ENCODE assay signal across 9 mouse cellular contexts in genomic region chr10:76117966-76118365, GRCm38 (mm10). TPM values are rescaled to one million over a fixed set of nuclear protein-coding genes. Genes with fewer than 3 reads are reported as not detected.
A peak's percentile ranks its signal among the peaks of the same experiment; 100 is the strongest.
DNase-seq lines count a peak whose midpoint lies in the region; ATAC-seq and TF ChIP-seq lines count a peak whose summit lies in the region.
"Had no signal": no experiment of that assay in that cellular context is flagged by ENCODE, and none has a peak within 500 bp of the region (broad histone marks: within the 10 kb centered on the region; RNA-seq: fewer than 3 reads in every experiment).

No protein-coding gene starts in this region.

- no peak overlapping the region for H3K4me3 ChIP-seq in forebrain, postnatal 0 days (ENCODE audit: low read depth, low read length)
- H3K4me3 ChIP-seq in forebrain, embryonic 15.5 days: no peak overlapping the region
- H3K4me3 ChIP-seq in ES-Bruce4 (ENCODE audit: low read depth, low read length): peak overlapping the region; percentile 1; the same call in 1 of the 2 replicates
- no peak overlapping the region for H3K4me3 ChIP-seq in gastrocnemius, adult 2 months
- H3K4me3 ChIP-seq in stomach, postnatal 0 days (ENCODE audit: low read depth, low read length): no peak overlapping the region

- H3K27me3 ChIP-seq in forebrain, postnatal 0 days (ENCODE audit: insufficient read depth, low read length): no peaks in the 10 kb centered on the region
- no peaks in the 10 kb centered on the region for H3K27me3 ChIP-seq in forebrain, embryonic 15.5 days
- no peaks in the 10 kb centered on the region for H3K27me3 ChIP-seq in ES-Bruce4 (ENCODE audit: control insufficient read depth, insufficient read depth, low read length, poor library complexity, severe bottlenecking)
- no peaks in the 10 kb centered on the region for H3K27me3 ChIP-seq in stomach, postnatal 0 days (ENCODE audit: control insufficient read depth, insufficient read depth, low read length)

- H3K9me3 ChIP-seq in forebrain, postnatal 0 days (ENCODE audit: low read length): no peaks in the 10 kb centered on the region
- no peaks in the 10 kb centered on the region for H3K9me3 ChIP-seq in forebrain, embryonic 15.5 days
- H3K9me3 ChIP-seq in ES-Bruce4 (replicated peaks; ENCODE audit: control insufficient read depth, insufficient read depth, low read length, poor library complexity, severe bottlenecking): no peaks in the 10 kb centered on the region
- no peaks in the 10 kb centered on the region for H3K9me3 ChIP-seq in stomach, postnatal 0 days (ENCODE audit: control insufficient read depth, low read length)

- intact Hi-C loops in gastrocnemius, adult 2 months (cut with DNase I): loop anchor here (10.0 kb wide), 1 partner anchor 123 kb away; no protein-coding TSS in a partner anchor

- H3K36me3 ChIP-seq in forebrain, postnatal 0 days (ENCODE audit: insufficient read depth): no peaks in the 10 kb centered on the region
- no peaks in the 10 kb centered on the region for H3K36me3 ChIP-seq in forebrain, embryonic 15.5 days
- no peaks in the 10 kb centered on the region for H3K36me3 ChIP-seq in ES-Bruce4 (ENCODE audit: control insufficient read depth, insufficient read depth, low read length, poor library complexity, severe bottlenecking)
- H3K36me3 ChIP-seq in stomach, postnatal 0 days (ENCODE audit: control insufficient read depth, insufficient read depth, low read length): no peaks in the 10 kb centered on the region

- DNase-seq in forebrain, postnatal 0 days: no peak
- peak; percentile 36 for DNase-seq in c-Kit-positive CD71-positive TER-119-negative erythroid progenitor cells, embryonic 14.5 days (ENCODE audit: low read depth)
- peak; percentile 63 for DNase-seq in gastrocnemius, adult 2 months
- peak; percentile 74 to 81 for DNase-seq in kidney, postnatal 4 days
- peak; percentile 72 for DNase-seq in stomach, postnatal 0 days (ENCODE audit: low spot score)

- no peak overlapping the region for H3K9ac ChIP-seq in forebrain, postnatal 0 days
- H3K9ac ChIP-seq in forebrain, embryonic 15.5 days (replicated peaks): no peak overlapping the region
- no peak overlapping the region for H3K9ac ChIP-seq in ES-Bruce4 (ENCODE audit: low read depth, poor library complexity, severe bottlenecking)
- H3K9ac ChIP-seq in stomach, postnatal 0 days (ENCODE audit: low read length): no peak overlapping the region

- H3K4me2 ChIP-seq in forebrain, postnatal 0 days (ENCODE audit: low read depth): no peak overlapping the region
- no peak overlapping the region for H3K4me2 ChIP-seq in forebrain, embryonic 15.5 days (replicated peaks)
- H3K4me2 ChIP-seq in stomach, postnatal 0 days (replicated peaks; ENCODE audit: low read depth): no peak overlapping the region

- no peak for ATAC-seq in forebrain, postnatal 0 days
- no peak for ATAC-seq in forebrain, embryonic 15.5 days (replicated peaks)
- peak; percentile 77 for ATAC-seq in megakaryocyte, adult 5-6 weeks (ENCODE audit: poor library complexity, severe bottlenecking)
- ATAC-seq in stomach, postnatal 0 days (ENCODE audit: low FRiP score, low TSS enrichment): no peak

- no peak overlapping the region for H3K27ac ChIP-seq in forebrain, postnatal 0 days (ENCODE audit: low read depth, low read length)
- no peak overlapping the region for H3K27ac ChIP-seq in forebrain, embryonic 15.5 days (replicated peaks)
- H3K27ac ChIP-seq in ES-Bruce4 (ENCODE audit: insufficient read depth, low read length): no peak overlapping the region
- no peak overlapping the region for H3K27ac ChIP-seq in gastrocnemius, adult 2 months
- H3K27ac ChIP-seq in stomach, postnatal 0 days (replicated peaks): no peak overlapping the region

- TF ChIP-seq EP300 in ES-Bruce4 (IDR thresholded peaks at IDR 0.05; ENCODE audit: insufficient read depth, low read depth, low read length): no peak
- TF ChIP-seq EP300 in stomach, postnatal 0 days (optimal IDR thresholded peaks at IDR 0.05): no peak

- TF ChIP-seq CTCF in forebrain, postnatal 0 days (IDR thresholded peaks at IDR 0.05; ENCODE audit: low read depth): peak; percentile 46
- TF ChIP-seq CTCF in ES-Bruce4 (IDR thresholded peaks at IDR 0.05; ENCODE audit: low read depth, low read length): peak; percentile 91
- TF ChIP-seq CTCF in gastrocnemius, adult 2 months (IDR thresholded peaks at IDR 0.05): peak; percentile 70
- TF ChIP-seq CTCF in stomach, postnatal 0 days (IDR thresholded peaks at IDR 0.05; ENCODE audit: low read depth): peak; percentile 79

- TF ChIP-seq POLR2A in ES-Bruce4 (IDR thresholded peaks at IDR 0.05; ENCODE audit: insufficient read depth, low read length): no peak

- 31% methylated on average over 5 of the region's 5 CpGs for WGBS in forebrain, postnatal 0 days
- 23% methylated on average over 5 of the region's 5 CpGs for WGBS in forebrain, embryonic 15.5 days
- 34% methylated on average over 5 of the region's 5 CpGs for WGBS in stomach, postnatal 0 days

- no peaks in the 10 kb centered on the region for H3K4me1 ChIP-seq in forebrain, postnatal 0 days (ENCODE audit: insufficient read depth)
- H3K4me1 ChIP-seq in forebrain, embryonic 15.5 days: peaks cover 4% of the 10 kb centered on the region; the same call in 1 of the 2 replicates
- no peaks in the 10 kb centered on the region for H3K4me1 ChIP-seq in ES-Bruce4 (ENCODE audit: control insufficient read depth, insufficient read depth, low read length)
- no peaks in the 10 kb centered on the region for H3K4me1 ChIP-seq in stomach, postnatal 0 days (replicated peaks; ENCODE audit: control insufficient read depth, insufficient read depth)

RNA-seq across cellular contexts. Expression of gene Slc5a4b, which starts 7.2 kb away (rescaled TPM):
- total RNA-seq in forebrain, postnatal 0 days (2014; rRNA removed): 0.15 TPM in 1 of 2 replicates, not detected in the other
- 0.05 TPM in 1 of 2 replicates, not detected in the other for polyA plus RNA-seq in forebrain, postnatal 0 days (2015; fragmentation: Nextera tagmentation; extraction: Ambion mirVana)
- not detected in 2 replicates for polyA plus RNA-seq in forebrain, embryonic 15.5 days (2015; fragmentation: Nextera tagmentation; extraction: Ambion mirVana)
- not detected in 2 replicates for polyA plus RNA-seq in ES-Bruce4 (2011; ENCODE audit: insufficient read depth, insufficient read length, low read depth, missing spikeins)
- total RNA-seq in gastrocnemius, adult 2 months (2021): not detected
- total RNA-seq in megakaryocyte, adult 5-6 weeks (2015): not detected in 2 replicates
- not detected in 2 replicates for total RNA-seq in megakaryocyte, adult 5-6 weeks (2017)
- 0.04 and 0.06 TPM in 2 replicates for polyA plus RNA-seq in stomach, postnatal 0 days (2015; fragmentation: Nextera tagmentation; extraction: Ambion mirVana)
- total RNA-seq: left cerebral cortex, postnatal 10 days had no signal

RNA-seq across cellular contexts. Expression of gene Slc5a4a, which starts 29.3 kb away (rescaled TPM):
- 0.10 TPM in 1 of 2 replicates, not detected in the other for total RNA-seq in forebrain, postnatal 0 days (2014; rRNA removed)
- 0.19 TPM in 1 of 2 replicates, not detected in the other for polyA plus RNA-seq in forebrain, postnatal 0 days (2015; fragmentation: Nextera tagmentation; extraction: Ambion mirVana)
- not detected in 2 replicates for polyA plus RNA-seq in forebrain, embryonic 15.5 days (2015; fragmentation: Nextera tagmentation; extraction: Ambion mirVana)
- not detected in 2 replicates for polyA plus RNA-seq in ES-Bruce4 (2011; ENCODE audit: insufficient read depth, insufficient read length, low read depth, missing spikeins)
- total RNA-seq in gastrocnemius, adult 2 months (2021): not detected
- total RNA-seq in megakaryocyte, adult 5-6 weeks (2015): not detected in 2 replicates
- total RNA-seq in megakaryocyte, adult 5-6 weeks (2017): not detected in 2 replicates
- not detected in 2 replicates for polyA plus RNA-seq in stomach, postnatal 0 days (2015; fragmentation: Nextera tagmentation; extraction: Ambion mirVana)
